Mouse (Mus musculus) cerebellum, adult 18-20 months (tissue): ENCODE results near the gene Pou2f3.
A peak's percentile ranks its signal among the peaks of the same experiment; 100 is the strongest.

Experiments used
- DNase-seq, 2 experiments: peaks; one replicate each; pipeline ENCODE4 v3.0.0; 2021

Pou2f3 gene

GRCm38 (mm10) chr9:43229962-43230361 lies 19.8 kb upstream of the Pou2f3 start:
- DNase-seq, result no peak

GRCm38 (mm10) chr9:43229398-43229895 lies 19.3 kb upstream of the Pou2f3 start:
- DNase-seq, result no peak

- no peak for DNase-seq
Observed at GRCm38 (mm10) chr9:43228745-43229144, 18.6 kb upstream of the Pou2f3 start.

- no peak for DNase-seq
Observed at GRCm38 (mm10) chr9:43227626-43228025, 17.5 kb upstream of the Pou2f3 start.

- no peak for DNase-seq
Observed at GRCm38 (mm10) chr9:43226573-43227160, 16.5 kb upstream of the Pou2f3 start.

GRCm38 (mm10) chr9:43225481-43225880 lies 15.3 kb upstream of the Pou2f3 start:
- no peak for DNase-seq

- no peak for DNase-seq
Observed at GRCm38 (mm10) chr9:43224771-43225355, 14.7 kb upstream of the Pou2f3 start.

GRCm38 (mm10) chr9:43222429-43222715 lies 12.2 kb upstream of the Pou2f3 start:
- no peak for DNase-seq

- peak; percentile 72 to 80 for DNase-seq
Observed at GRCm38 (mm10) chr9:43221643-43222428, 11.7 kb upstream of the Pou2f3 start.

GRCm38 (mm10) chr9:43210771-43211450 lies 742 bp upstream of the Pou2f3 start:
- peak; percentile 36 to 58 for DNase-seq

- no peak for DNase-seq
Observed at GRCm38 (mm10) chr9:43206022-43206390, 4.2 kb downstream of the Pou2f3 start.

- no peak for DNase-seq
Observed at GRCm38 (mm10) chr9:43205343-43206021, 4.7 kb downstream of the Pou2f3 start.

- DNase-seq, result no peak
Observed at GRCm38 (mm10) chr9:43200212-43200611, 10.0 kb downstream of the Pou2f3 start.

- DNase-seq, result no peak
Observed at GRCm38 (mm10) chr9:43194001-43194400, 16.2 kb downstream of the Pou2f3 start.

GRCm38 (mm10) chr9:43191561-43191960 lies 18.6 kb downstream of the Pou2f3 start:
- DNase-seq, result no peak

GRCm38 (mm10) chr9:43189021-43189356 lies 21.2 kb downstream of the Pou2f3 start:
- no peak for DNase-seq

- no peak for DNase-seq
Observed at GRCm38 (mm10) chr9:43188309-43189020, 21.7 kb downstream of the Pou2f3 start.

GRCm38 (mm10) chr9:43179614-43180013 lies 30.6 kb downstream of the Pou2f3 start:
- no peak for DNase-seq

- no peak for DNase-seq
Observed at GRCm38 (mm10) chr9:43178172-43178571, 32.0 kb downstream of the Pou2f3 start.

GRCm38 (mm10) chr9:43167081-43167480 lies 43.1 kb downstream of the Pou2f3 start:
- DNase-seq, result no peak

GRCm38 (mm10) chr9:43166346-43166745 lies 43.8 kb downstream of the Pou2f3 start:
- DNase-seq, result no peak

GRCm38 (mm10) chr9:43155960-43156359 lies 54.2 kb downstream of the Pou2f3 start:
- DNase-seq, result no peak

- DNase-seq, result no peak
Observed at GRCm38 (mm10) chr9:43151779-43152178, 58.4 kb downstream of the Pou2f3 start.
